Mouse (Mus musculus): ENCODE data around the gene 5730522E02Rik. TPM values are rescaled to one million over a fixed set of nuclear protein-coding genes. Genes with fewer than 3 reads are reported as not detected.
A peak's percentile ranks its signal among the peaks of the same experiment; 100 is the strongest.

The 5730522E02Rik gene
- polyA plus RNA-seq, 1 experiment from 2014 or later: 12.8 TPM

GRCm38 (mm10) chr11:25670018-25670417 is 540.5 kb downstream of the 5730522E02Rik start:
- no peaks in the 10 kb centered on the region for H3K27me3 ChIP-seq (ENCODE audit: control insufficient read depth, insufficient read depth, low read depth, low read length)
- no peak overlapping the region for H3K9ac ChIP-seq (ENCODE audit: low read depth, low read length)
- no peak overlapping the region for H3K4me2 ChIP-seq (ENCODE audit: low read length)
- no peak overlapping the region for H3K27ac ChIP-seq (ENCODE audit: low read length)
- H3K36me3 ChIP-seq (ENCODE audit: control insufficient read depth, insufficient read depth, low read length): no peaks in the 10 kb centered on the region
- 72% methylated on average over 4 of the region's 4 CpGs for WGBS
- H3K9me3 ChIP-seq (replicated peaks; ENCODE audit: control insufficient read depth, low read length, poor library complexity, severe bottlenecking): no peaks in the 10 kb centered on the region
- H3K4me3 ChIP-seq (ENCODE audit: low read depth, low read length): no peak overlapping the region
- no peak for ATAC-seq
- H3K4me1 ChIP-seq (ENCODE audit: control insufficient read depth, insufficient read depth, low read length): no peaks in the 10 kb centered on the region

- no peaks in the 10 kb centered on the region for H3K36me3 ChIP-seq (ENCODE audit: control insufficient read depth, insufficient read depth, low read length)
- peaks cover 5% of the 10 kb centered on the region; the same call in 1 of the 2 replicates for H3K4me1 ChIP-seq (ENCODE audit: control insufficient read depth, insufficient read depth, low read length)
- no peak overlapping the region for H3K27ac ChIP-seq (ENCODE audit: low read length)
- H3K9me3 ChIP-seq (replicated peaks; ENCODE audit: control insufficient read depth, low read length, poor library complexity, severe bottlenecking): no peaks in the 10 kb centered on the region
- no peaks in the 10 kb centered on the region for H3K27me3 ChIP-seq (ENCODE audit: control insufficient read depth, insufficient read depth, low read depth, low read length)
- no peak overlapping the region for H3K4me3 ChIP-seq (ENCODE audit: low read depth, low read length)
- WGBS: 33% methylated on average over 3 of the region's 3 CpGs
- no peak for ATAC-seq
- H3K4me2 ChIP-seq (ENCODE audit: low read length): no peak overlapping the region
- no peak overlapping the region for H3K9ac ChIP-seq (ENCODE audit: low read depth, low read length)
Measured at GRCm38 (mm10) chr11:25664562-25665104, 545.9 kb downstream of the 5730522E02Rik start.

GRCm38 (mm10) chr11:25646282-25646681 is 564.3 kb downstream of the 5730522E02Rik start:
- H3K27ac ChIP-seq (ENCODE audit: low read length): peak overlapping the region; percentile 10
- H3K4me2 ChIP-seq (ENCODE audit: low read length): no peak overlapping the region
- H3K9ac ChIP-seq (ENCODE audit: low read depth, low read length): no peak overlapping the region
- peaks cover 12% of the 10 kb centered on the region for H3K4me1 ChIP-seq (ENCODE audit: control insufficient read depth, insufficient read depth, low read length)
- no peak for ATAC-seq
- no peaks in the 10 kb centered on the region for H3K9me3 ChIP-seq (replicated peaks; ENCODE audit: control insufficient read depth, low read length, poor library complexity, severe bottlenecking)
- 66% methylated on average over 5 of the region's 5 CpGs for WGBS
- no peaks in the 10 kb centered on the region for H3K36me3 ChIP-seq (ENCODE audit: control insufficient read depth, insufficient read depth, low read length)
- H3K4me3 ChIP-seq (ENCODE audit: low read depth, low read length): no peak overlapping the region
- H3K27me3 ChIP-seq (ENCODE audit: control insufficient read depth, insufficient read depth, low read depth, low read length): no peaks in the 10 kb centered on the region

GRCm38 (mm10) chr11:25644767-25645622 is 565.6 kb downstream of the 5730522E02Rik start:
- H3K27me3 ChIP-seq (ENCODE audit: control insufficient read depth, insufficient read depth, low read depth, low read length): no peaks in the 10 kb centered on the region
- no peak overlapping the region for H3K9ac ChIP-seq (ENCODE audit: low read depth, low read length)
- H3K36me3 ChIP-seq (ENCODE audit: control insufficient read depth, insufficient read depth, low read length): no peaks in the 10 kb centered on the region
- peak overlapping the region; percentile 58; the same call in 1 of the 2 replicates for H3K27ac ChIP-seq (ENCODE audit: low read length)
- ATAC-seq: peak; percentile 68
- H3K9me3 ChIP-seq (replicated peaks; ENCODE audit: control insufficient read depth, low read length, poor library complexity, severe bottlenecking): no peaks in the 10 kb centered on the region
- peaks cover 12% of the 10 kb centered on the region for H3K4me1 ChIP-seq (ENCODE audit: control insufficient read depth, insufficient read depth, low read length)
- H3K4me3 ChIP-seq (ENCODE audit: low read depth, low read length): peak overlapping the region; percentile 24
- WGBS: 32% methylated on average over 22 of the region's 22 CpGs
- H3K4me2 ChIP-seq (ENCODE audit: low read length): peak overlapping the region; percentile 53

- no peak for ATAC-seq
- no peak overlapping the region for H3K27ac ChIP-seq (ENCODE audit: low read length)
- no peak overlapping the region for H3K9ac ChIP-seq (ENCODE audit: low read depth, low read length)
- no peak overlapping the region for H3K4me3 ChIP-seq (ENCODE audit: low read depth, low read length)
- H3K4me2 ChIP-seq (ENCODE audit: low read length): no peak overlapping the region
- H3K36me3 ChIP-seq (ENCODE audit: control insufficient read depth, insufficient read depth, low read length): no peaks in the 10 kb centered on the region
- H3K4me1 ChIP-seq (ENCODE audit: control insufficient read depth, insufficient read depth, low read length): no peaks in the 10 kb centered on the region
- H3K27me3 ChIP-seq (ENCODE audit: control insufficient read depth, insufficient read depth, low read depth, low read length): no peaks in the 10 kb centered on the region
- WGBS: 41% methylated on average over 2 of the region's 2 CpGs
- H3K9me3 ChIP-seq (replicated peaks; ENCODE audit: control insufficient read depth, low read length, poor library complexity, severe bottlenecking): no peaks in the 10 kb centered on the region
Measured at GRCm38 (mm10) chr11:25606886-25607285, 603.7 kb downstream of the 5730522E02Rik start.

GRCm38 (mm10) chr11:25600030-25600429 is 610.5 kb downstream of the 5730522E02Rik start:
- Histone ChIP-seq H3K27me3 (ENCODE audit: control insufficient read depth, insufficient read depth, low read depth, low read length) (no peaks in the 10 kb centered on the region), H3K27ac (ENCODE audit: low read length) (no peak overlapping the region), H3K36me3 (ENCODE audit: control insufficient read depth, insufficient read depth, low read length) (no peaks in the 10 kb centered on the region), H3K9ac (ENCODE audit: low read depth, low read length) (no peak overlapping the region), H3K4me3 (ENCODE audit: low read depth, low read length) (no peak overlapping the region), H3K9me3 (replicated peaks; ENCODE audit: control insufficient read depth, low read length, poor library complexity, severe bottlenecking) (no peaks in the 10 kb centered on the region), H3K4me2 (ENCODE audit: low read length) (no peak overlapping the region), H3K4me1 (ENCODE audit: control insufficient read depth, insufficient read depth, low read length) (no peaks in the 10 kb centered on the region)
- WGBS: 74% methylated on average over 5 of the region's 5 CpGs
- ATAC-seq: 0 out of 2 replicates have a peak, but pooled peaks have one; percentile 39

- Histone ChIP-seq H3K4me1 (ENCODE audit: control insufficient read depth, insufficient read depth, low read length) (0 out of 2 replicates have a peak, but pooled peaks cover 3% of the 10 kb centered on the region), H3K36me3 (ENCODE audit: control insufficient read depth, insufficient read depth, low read length) (no peaks in the 10 kb centered on the region), H3K9ac (ENCODE audit: low read depth, low read length) (no peak overlapping the region), H3K4me2 (ENCODE audit: low read length) (no peak overlapping the region), H3K27me3 (ENCODE audit: control insufficient read depth, insufficient read depth, low read depth, low read length) (no peaks in the 10 kb centered on the region), H3K9me3 (replicated peaks; ENCODE audit: control insufficient read depth, low read length, poor library complexity, severe bottlenecking) (no peaks in the 10 kb centered on the region), H3K4me3 (ENCODE audit: low read depth, low read length) (no peak overlapping the region), H3K27ac (ENCODE audit: low read length) (no peak overlapping the region)
- peak; percentile 49; the same call in 1 of the 2 replicates for ATAC-seq
- 15% methylated on average over 6 of the region's 6 CpGs for WGBS
Measured at GRCm38 (mm10) chr11:25595303-25595702, 615.3 kb downstream of the 5730522E02Rik start.

- H3K9me3 ChIP-seq (replicated peaks; ENCODE audit: control insufficient read depth, low read length, poor library complexity, severe bottlenecking): no peaks in the 10 kb centered on the region
- H3K27ac ChIP-seq (ENCODE audit: low read length): no peak overlapping the region
- H3K36me3 ChIP-seq (ENCODE audit: control insufficient read depth, insufficient read depth, low read length): no peaks in the 10 kb centered on the region
- no peak overlapping the region for H3K4me2 ChIP-seq (ENCODE audit: low read length)
- 0 out of 2 replicates have a peak, but pooled peaks cover 3% of the 10 kb centered on the region for H3K4me1 ChIP-seq (ENCODE audit: control insufficient read depth, insufficient read depth, low read length)
- H3K9ac ChIP-seq (ENCODE audit: low read depth, low read length): no peak overlapping the region
- no peak for ATAC-seq
- WGBS: 40% methylated on average over 3 of the region's 3 CpGs
- H3K4me3 ChIP-seq (ENCODE audit: low read depth, low read length): no peak overlapping the region
- no peaks in the 10 kb centered on the region for H3K27me3 ChIP-seq (ENCODE audit: control insufficient read depth, insufficient read depth, low read depth, low read length)
Measured at GRCm38 (mm10) chr11:25594780-25595179, 615.8 kb downstream of the 5730522E02Rik start.

- 0 out of 2 replicates have a peak, but pooled peaks cover 3% of the 10 kb centered on the region for H3K4me1 ChIP-seq (ENCODE audit: control insufficient read depth, insufficient read depth, low read length)
- ATAC-seq: no peak
- H3K4me3 ChIP-seq (ENCODE audit: low read depth, low read length): no peak overlapping the region
- no peak overlapping the region for H3K27ac ChIP-seq (ENCODE audit: low read length)
- no peak overlapping the region for H3K9ac ChIP-seq (ENCODE audit: low read depth, low read length)
- H3K27me3 ChIP-seq (ENCODE audit: control insufficient read depth, insufficient read depth, low read depth, low read length): no peaks in the 10 kb centered on the region
- H3K9me3 ChIP-seq (replicated peaks; ENCODE audit: control insufficient read depth, low read length, poor library complexity, severe bottlenecking): no peaks in the 10 kb centered on the region
- H3K36me3 ChIP-seq (ENCODE audit: control insufficient read depth, insufficient read depth, low read length): no peaks in the 10 kb centered on the region
- WGBS: 10% methylated on average over 3 of the region's 3 CpGs
- no peak overlapping the region for H3K4me2 ChIP-seq (ENCODE audit: low read length)
Measured at GRCm38 (mm10) chr11:25592268-25592667, 618.3 kb downstream of the 5730522E02Rik start.
